Mouse (Mus musculus): ENCODE data around the gene Alox12e. TPM values are rescaled to one million over a fixed set of nuclear protein-coding genes. Genes with fewer than 3 reads are reported as not detected.
A peak's percentile ranks its signal among the peaks of the same experiment; 100 is the strongest.

Gene Alox12e
- total RNA-seq, 2 experiments from 2014 or later, result 0.09 TPM; not detected in 1

GRCm38 (mm10) chr11:70291235-70291634, 31.2 kb downstream of the Alox12e start:
- intact Hi-C loops (cut with DNase I; ENCODE audit: low total_unique reads), result no loop called here

GRCm38 (mm10) chr11:70289236-70289635, 33.2 kb downstream of the Alox12e start:
- intact Hi-C loops (cut with DNase I; ENCODE audit: low total_unique reads), result no loop called here
- peak; percentile 25 for DNase-seq

More at GRCm38 (mm10) chr11:70291235-70291634, 31.2 kb downstream of the Alox12e start:
- DNase-seq, result no peak

GRCm38 (mm10) chr11:70288102-70288501, 34.3 kb downstream of the Alox12e start:
- intact Hi-C loops (cut with DNase I; ENCODE audit: low total_unique reads), result no loop called here
- DNase-seq, result no peak

- no peak for DNase-seq
- intact Hi-C loops (cut with DNase I; ENCODE audit: low total_unique reads), result no loop called here
Observed at GRCm38 (mm10) chr11:70285686-70286085, 36.7 kb downstream of the Alox12e start.

GRCm38 (mm10) chr11:70284757-70285156, 37.7 kb downstream of the Alox12e start:
- intact Hi-C loops (cut with DNase I; ENCODE audit: low total_unique reads), result no loop called here
- DNase-seq, result no peak

- intact Hi-C loops (cut with DNase I; ENCODE audit: low total_unique reads), result no loop called here
- DNase-seq, result no peak
Observed at GRCm38 (mm10) chr11:70283666-70284065, 38.8 kb downstream of the Alox12e start.

- intact Hi-C loops (cut with DNase I; ENCODE audit: low total_unique reads), result no loop called here
- peak; percentile 13 for DNase-seq
Observed at GRCm38 (mm10) chr11:70280441-70280840, 42.0 kb downstream of the Alox12e start.

- no peak for DNase-seq
- intact Hi-C loops (cut with DNase I; ENCODE audit: low total_unique reads), result no loop called here
Observed at GRCm38 (mm10) chr11:70278961-70279360, 43.5 kb downstream of the Alox12e start.

GRCm38 (mm10) chr11:70271641-70272040, 50.8 kb downstream of the Alox12e start:
- intact Hi-C loops (cut with DNase I; ENCODE audit: low total_unique reads), result no loop called here

GRCm38 (mm10) chr11:70266405-70266804, 56.0 kb downstream of the Alox12e start:
- intact Hi-C loops (cut with DNase I; ENCODE audit: low total_unique reads), result no loop called here

More at GRCm38 (mm10) chr11:70271641-70272040, 50.8 kb downstream of the Alox12e start:
- DNase-seq, result no peak

GRCm38 (mm10) chr11:70265819-70266218, 56.6 kb downstream of the Alox12e start:
- no peak for DNase-seq
- intact Hi-C loops (cut with DNase I; ENCODE audit: low total_unique reads), result no loop called here

More at GRCm38 (mm10) chr11:70266405-70266804, 56.0 kb downstream of the Alox12e start:
- peak; percentile 35 for DNase-seq

Other genes starting within 250 kb of the Alox12e start
- gene Asgr2, start 230.0 kb downstream of the Alox12e start, total RNA-seq (2021), result not detected
- 1 to 10 TPM; 1.9 to 3.1 TPM for gene Mgl2, start 192.3 kb downstream of the Alox12e start, total RNA-seq (2021)
- gene Clec10a, start 166.4 kb downstream of the Alox12e start, total RNA-seq (2021), result 1 to 10 TPM; 1.8 to 3.1 TPM
- gene Slc16a11, start 109.9 kb downstream of the Alox12e start, total RNA-seq (2021), result under 1 TPM in 1 of 2 experiments, not detected in 1; 0.22 TPM
- gene Slc16a13, start 101.6 kb downstream of the Alox12e start, total RNA-seq (2021), result 1 to 10 TPM in 1 of 2 experiments, under 1 TPM in 1; 0.53 to 1.5 TPM
- 10 to 100 TPM; 12.4 to 13.7 TPM for gene Bcl6b, start 92.8 kb downstream of the Alox12e start, total RNA-seq (2021)
- 10 to 100 TPM; 29.7 to 37.4 TPM for gene 0610010K14Rik, start 84.7 kb downstream of the Alox12e start, total RNA-seq (2021)
- gene Gm21988, start 82.8 kb downstream of the Alox12e start, total RNA-seq (2021), result 1 to 10 TPM; 2.6 to 2.7 TPM
- 10 to 100 TPM; 96.0 to 96.9 TPM for gene Rnasek, start 82.8 kb downstream of the Alox12e start, total RNA-seq (2021)
- gene Alox12, start 67.3 kb downstream of the Alox12e start, total RNA-seq (2021), result 1 to 10 TPM in 1 of 2 experiments, under 1 TPM in 1; 1.00 to 1.2 TPM
- gene Alox15, start 29.4 kb upstream of the Alox12e start, total RNA-seq (2021), result not detected
- 10 to 100 TPM; 14.9 to 18.6 TPM for gene Pelp1, start 87.4 kb upstream of the Alox12e start, total RNA-seq (2021)
- 1 to 10 TPM; 8.3 to 9.7 TPM for gene Arrb2, start 110.0 kb upstream of the Alox12e start, total RNA-seq (2021)
- gene Med11, start 129.3 kb upstream of the Alox12e start, total RNA-seq (2021), result 1 to 10 TPM; 6.2 to 6.5 TPM
- under 1 TPM; 0.31 to 0.84 TPM for gene Zmynd15, start 136.8 kb upstream of the Alox12e start, total RNA-seq (2021)
- gene Cxcl16, start 137.4 kb upstream of the Alox12e start, total RNA-seq (2021), result 1 to 10 TPM; 2.6 to 3.1 TPM
- not detected for gene Tm4sf5, start 182.6 kb upstream of the Alox12e start, total RNA-seq (2021)
- not detected for gene Vmo1, start 192.0 kb upstream of the Alox12e start, total RNA-seq (2021)
- gene Gltpd2, start 196.6 kb upstream of the Alox12e start, total RNA-seq (2021), result not detected
- 100 to 1,000 TPM; 292 to 301 TPM for gene Psmb6, start 202.7 kb upstream of the Alox12e start, total RNA-seq (2021)
- not detected for gene Gm40193, start 210.3 kb upstream of the Alox12e start, total RNA-seq (2021)
- gene Pld2, start 217.4 kb upstream of the Alox12e start, total RNA-seq (2021), result 10 to 100 TPM; 15.9 to 17.1 TPM
- 10 to 100 TPM; 26.1 to 27.7 TPM for gene Mink1, start 240.3 kb upstream of the Alox12e start, total RNA-seq (2021)

Data from gastrocnemius, postnatal 14 days (tissue).